Mouse (Mus musculus) adrenal gland, postnatal 0 days (tissue): ENCODE results near the gene Mdh1b. TPM values are rescaled to one million over a fixed set of nuclear protein-coding genes. Genes with fewer than 3 reads are reported as not detected.

Experiments used
- polyA plus RNA-seq: library from polyadenylated mRNA; unstranded; fragments of >200 nt; fragmentation: Nextera tagmentation; extraction: Ambion mirVana; gene quantifications from 2 replicates; pipeline ENCODE4 v1.2.1, GENCODE M21; 2015

Mdh1b gene
- polyA plus RNA-seq, result 0.15 TPM in 1 of 2 replicates, not detected in the other

DNA sequence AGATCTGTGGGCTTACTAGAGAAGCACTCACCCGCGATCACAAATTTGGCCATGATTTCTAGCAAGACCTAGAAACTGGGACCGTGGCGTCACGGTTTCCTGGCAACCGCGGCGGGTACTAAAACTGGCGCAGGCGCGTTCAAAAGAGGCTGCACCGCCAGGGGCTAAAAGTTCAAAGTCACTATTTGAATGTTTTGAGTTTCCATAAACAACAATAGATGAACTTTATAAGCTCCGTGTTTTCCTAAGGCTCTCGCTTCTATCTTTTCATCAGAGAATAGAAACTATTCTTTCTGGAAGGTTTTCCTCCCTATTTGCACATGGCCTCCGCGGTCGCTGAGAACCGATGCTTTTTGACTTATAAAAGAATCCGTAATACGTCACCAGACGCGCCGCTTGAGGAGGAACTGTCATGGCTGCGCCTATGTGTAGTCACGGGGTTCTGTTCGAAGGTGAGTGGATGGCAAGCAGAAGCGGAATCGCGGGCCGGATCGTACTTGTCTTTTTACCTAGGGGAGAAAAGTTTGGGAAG lies at the start of gene Mdh1b, which contains the start of gene Fastkd2:
Gene Mdh1b, minus strand, starts transcription at position 79 of the 532 bp plus-strand sequence.
Gene Fastkd2, plus strand, starts transcription at position 375 of the 532 bp plus-strand sequence.

DNA sequence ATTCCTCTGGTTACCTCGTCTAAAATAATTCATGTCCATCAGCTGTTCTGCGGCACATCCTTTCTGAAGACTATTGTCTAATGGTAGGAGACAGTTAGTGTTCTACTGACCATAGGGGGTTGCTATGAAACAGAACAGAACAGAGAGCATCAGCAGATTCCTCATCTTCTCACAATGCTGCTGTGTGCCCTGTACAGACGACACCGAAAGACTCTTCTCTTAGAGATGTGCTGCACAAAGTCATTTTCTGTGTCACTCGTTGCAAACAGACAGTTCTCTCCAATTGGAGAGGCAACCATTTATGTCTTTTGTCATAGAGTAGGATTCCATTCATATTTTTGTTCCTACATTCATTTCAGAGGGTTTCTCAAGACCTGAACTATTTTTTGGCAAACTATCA lies 39.0 kb upstream of the Mdh1b start, which contains the start of gene 4933402D24Rik:
Gene 4933402D24Rik, minus strand, starts transcription at position 101 of the 400 bp plus-strand sequence.

DNA sequence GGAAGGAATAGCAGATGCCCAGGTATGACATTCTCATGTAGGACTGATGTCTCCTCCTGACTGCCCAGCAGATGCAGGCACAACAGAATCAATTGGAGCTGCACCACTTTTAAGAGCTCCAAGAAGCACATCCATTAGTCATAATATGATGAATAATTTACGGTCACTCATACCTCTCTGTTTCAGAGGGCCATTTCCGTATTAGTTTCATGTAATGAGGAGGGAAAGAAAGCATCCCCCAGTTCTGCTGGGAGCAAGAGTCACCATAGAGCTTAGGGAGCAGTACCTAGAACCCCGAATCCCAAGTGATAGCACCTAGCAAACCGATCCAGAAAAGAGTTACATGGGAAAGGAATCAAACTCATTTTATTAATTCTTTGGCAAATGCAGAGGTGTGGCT lies 43.3 kb downstream of the Mdh1b start, which contains the start of gene Dytn:
Gene Dytn, minus strand, starts transcription at position 101 of the 400 bp plus-strand sequence.

Other genes starting within 250 kb of the Mdh1b start
- not detected in 2 replicates for gene Gm39653, start 114.3 kb downstream of the Mdh1b start, polyA plus RNA-seq
- not detected in 2 replicates for gene Dytn, start 43.4 kb downstream of the Mdh1b start, polyA plus RNA-seq
- gene Fastkd2, start 296 bp upstream of the Mdh1b start, polyA plus RNA-seq, result 51.2 and 55.9 TPM in 2 replicates
- gene 4933402D24Rik, start 38.9 kb upstream of the Mdh1b start, polyA plus RNA-seq, result 0.25 TPM in 1 of 2 replicates, not detected in the other